Comparison of ENCODE assay signal across 29 mouse cellular contexts in the genomic region with DNA sequence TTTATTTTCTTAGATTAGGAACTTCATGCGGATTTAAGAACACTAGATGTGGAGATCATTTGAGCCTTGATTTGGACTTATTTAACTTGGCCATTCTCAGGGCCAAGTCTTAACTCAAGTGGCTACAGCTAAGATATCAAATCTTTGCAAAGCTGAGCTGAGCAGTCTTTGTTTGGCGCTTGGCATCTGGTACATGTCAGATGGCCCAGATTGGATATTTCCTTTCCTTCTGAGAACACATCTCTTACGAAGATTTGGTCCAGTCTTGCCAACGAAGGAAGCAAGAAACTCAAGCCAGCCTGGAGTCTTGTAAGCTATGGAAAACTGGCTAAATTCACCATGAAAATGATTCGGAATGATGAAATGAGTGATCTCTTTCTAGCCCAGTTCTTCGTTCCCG. TPM values are rescaled to one million over a fixed set of nuclear protein-coding genes. Genes with fewer than 3 reads are reported as not detected.
DNase-seq lines count a peak whose midpoint lies in the region; ATAC-seq and TF ChIP-seq lines count a peak whose summit lies in the region.
"Had no signal": no experiment of that assay in that cellular context is flagged by ENCODE, and none has a peak within 500 bp of the region (broad histone marks: within the 10 kb centered on the region; RNA-seq: fewer than 3 reads in every experiment).

No protein-coding gene starts in this region.

- no peak for TF ChIP-seq CTCF in lung, postnatal 0 days (IDR thresholded peaks at IDR 0.05)

- no peak overlapping the region for H3K9ac ChIP-seq in embryonic facial prominence, embryonic 14.5 days (ENCODE audit: low read depth, low read length)
- H3K9ac ChIP-seq in heart, embryonic 11.5 days (ENCODE audit: low read depth, low read length), result no peak overlapping the region
- H3K9ac ChIP-seq in lung, postnatal 0 days (replicated peaks; ENCODE audit: low read depth), result no peak overlapping the region
- H3K9ac ChIP-seq: embryonic facial prominence, embryonic 12.5 days; embryonic facial prominence, embryonic 15.5 days; forebrain, embryonic 12.5 days had no signal

- no peaks in the 10 kb centered on the region for H3K9me3 ChIP-seq in embryonic facial prominence, embryonic 14.5 days (ENCODE audit: control insufficient read depth, low read length)
- no peaks in the 10 kb centered on the region for H3K9me3 ChIP-seq in embryonic facial prominence, embryonic 10.5 days
- H3K9me3 ChIP-seq in heart, embryonic 11.5 days (replicated peaks; ENCODE audit: control insufficient read depth, low read length), result no peaks in the 10 kb centered on the region
- H3K9me3 ChIP-seq in lung, postnatal 0 days (ENCODE audit: low read length), result no peaks in the 10 kb centered on the region
- H3K9me3 ChIP-seq: embryonic facial prominence, embryonic 12.5 days; embryonic facial prominence, embryonic 15.5 days; forebrain, embryonic 10.5 days; forebrain, embryonic 12.5 days had no signal

- H3K4me1 ChIP-seq in embryonic facial prominence, embryonic 14.5 days (ENCODE audit: control insufficient read depth, insufficient read depth, low read length), result no peaks in the 10 kb centered on the region
- no peaks in the 10 kb centered on the region for H3K4me1 ChIP-seq in embryonic facial prominence, embryonic 10.5 days
- H3K4me1 ChIP-seq in heart, embryonic 11.5 days (ENCODE audit: control insufficient read depth, insufficient read depth, low read length), result no peaks in the 10 kb centered on the region
- H3K4me1 ChIP-seq in lung, postnatal 0 days (ENCODE audit: insufficient read depth, low read depth, low read length), result no peaks in the 10 kb centered on the region
- H3K4me1 ChIP-seq: embryonic facial prominence, embryonic 15.5 days; forebrain, embryonic 10.5 days; forebrain, embryonic 12.5 days had no signal

- no peak overlapping the region for H3K27ac ChIP-seq in embryonic facial prominence, embryonic 14.5 days (replicated peaks; ENCODE audit: low read depth, low read length)
- H3K27ac ChIP-seq in embryonic facial prominence, embryonic 10.5 days (replicated peaks), result no peak overlapping the region
- H3K27ac ChIP-seq in heart, embryonic 11.5 days (ENCODE audit: low read depth, low read length), result no peak overlapping the region
- no peak overlapping the region for H3K27ac ChIP-seq in lung, postnatal 0 days (ENCODE audit: low read length)
- H3K27ac ChIP-seq: embryonic facial prominence, embryonic 12.5 days; embryonic facial prominence, embryonic 15.5 days; forebrain, embryonic 10.5 days; forebrain, embryonic 12.5 days had no signal

- no peaks in the 10 kb centered on the region for H3K27me3 ChIP-seq in embryonic facial prominence, embryonic 14.5 days (replicated peaks; ENCODE audit: control insufficient read depth, insufficient read depth, low read length)
- H3K27me3 ChIP-seq in embryonic facial prominence, embryonic 10.5 days (replicated peaks; ENCODE audit: low read depth, poor library complexity, severe bottlenecking), result no peaks in the 10 kb centered on the region
- H3K27me3 ChIP-seq in heart, embryonic 11.5 days (ENCODE audit: control insufficient read depth, insufficient read depth, low read length), result no peaks in the 10 kb centered on the region
- no peaks in the 10 kb centered on the region for H3K27me3 ChIP-seq in lung, postnatal 0 days (replicated peaks; ENCODE audit: insufficient read depth, low read length)
- H3K27me3 ChIP-seq: CH12.LX; embryonic facial prominence, embryonic 12.5 days; embryonic facial prominence, embryonic 15.5 days; forebrain, embryonic 12.5 days; Patski had no signal

- no peak for TF ChIP-seq EP300 in lung, postnatal 0 days (IDR thresholded peaks at IDR 0.05)

- 83% methylated on average over 7 of the region's 7 CpGs for WGBS in embryonic facial prominence, embryonic 14.5 days
- WGBS in embryonic facial prominence, embryonic 10.5 days, result 93% methylated on average over 7 of the region's 7 CpGs
- WGBS in heart, embryonic 11.5 days (ENCODE audit: insufficient replicate concordance), result 81% methylated on average over 7 of the region's 7 CpGs
- WGBS in lung, postnatal 0 days, result 81% methylated on average over 7 of the region's 7 CpGs

- no peaks in the 10 kb centered on the region for H3K36me3 ChIP-seq in embryonic facial prominence, embryonic 14.5 days (ENCODE audit: control insufficient read depth, insufficient read depth, low read length)
- no peaks in the 10 kb centered on the region for H3K36me3 ChIP-seq in embryonic facial prominence, embryonic 10.5 days (replicated peaks)
- H3K36me3 ChIP-seq in heart, embryonic 11.5 days (ENCODE audit: control insufficient read depth, insufficient read depth, low read length), result no peaks in the 10 kb centered on the region
- H3K36me3 ChIP-seq in lung, postnatal 0 days (ENCODE audit: insufficient read depth, low read length), result no peaks in the 10 kb centered on the region
- H3K36me3 ChIP-seq: embryonic facial prominence, embryonic 12.5 days; embryonic facial prominence, embryonic 15.5 days; forebrain, embryonic 10.5 days; forebrain, embryonic 12.5 days; G1E had no signal

- no peak overlapping the region for H3K4me2 ChIP-seq in embryonic facial prominence, embryonic 14.5 days (ENCODE audit: low read depth, low read length)
- H3K4me2 ChIP-seq in heart, embryonic 11.5 days, result no peak overlapping the region
- H3K4me2 ChIP-seq in lung, postnatal 0 days (replicated peaks; ENCODE audit: low read depth, low read length), result no peak overlapping the region
- H3K4me2 ChIP-seq: embryonic facial prominence, embryonic 12.5 days; embryonic facial prominence, embryonic 15.5 days; forebrain, embryonic 12.5 days had no signal

- ATAC-seq in embryonic facial prominence, embryonic 14.5 days (ENCODE audit: low read depth), result no peak
- no peak for ATAC-seq in heart, embryonic 11.5 days (replicated peaks; ENCODE audit: insufficient number of reproducible peaks, low FRiP score, low TSS enrichment)
- ATAC-seq in lung, postnatal 0 days, result no peak
- ATAC-seq: activated CD4-positive, CD25-positive, alpha-beta regulatory T cell, adult 4 months; CD4-positive, CD25-positive, alpha-beta regulatory T cell, adult 4 months; forebrain, embryonic 14.5 days; Patski had no signal

- no peak overlapping the region for H3K4me3 ChIP-seq in embryonic facial prominence, embryonic 14.5 days (ENCODE audit: low read depth, low read length)
- H3K4me3 ChIP-seq in embryonic facial prominence, embryonic 10.5 days, result no peak overlapping the region
- H3K4me3 ChIP-seq in heart, embryonic 11.5 days (ENCODE audit: low read depth, low read length), result no peak overlapping the region
- no peak overlapping the region for H3K4me3 ChIP-seq in lung, postnatal 0 days (ENCODE audit: low read depth, low read length)
- H3K4me3 ChIP-seq: embryonic facial prominence, embryonic 12.5 days; embryonic facial prominence, embryonic 15.5 days; erythroblast, embryonic 14.5 days; forebrain, embryonic 10.5 days; forebrain, embryonic 12.5 days had no signal

- DNase-seq in embryonic facial prominence, embryonic 14.5 days (ENCODE audit: low spot score), result peak; percentile 70
- DNase-seq in embryonic facial prominence, embryonic 10.5 days (ENCODE audit: low spot score), result no peak
- peak; percentile 17 to 26 for DNase-seq in heart, adult 18-20 months
- DNase-seq in layer of hippocampus, adult 18-20 months (ENCODE audit: low spot score in 2 of 2), result peak; percentile 6 to 25
- no peak for DNase-seq in layer of hippocampus, postnatal 36 days
- DNase-seq in lung, postnatal 0 days (ENCODE audit: low spot score), result no peak
- DNase-seq: adrenal gland, adult 8-10 months; adrenal gland, postnatal 14 days; adrenal gland, postnatal 36 days; B cell, adult 2 months; cerebellum, adult 11 months; cerebellum, adult 18-20 months; cerebellum, adult 8-10 months; cerebellum, adult 9-11 months; cerebellum, postnatal 14 days; cerebellum, postnatal 36 days; embryo, embryonic 11 days had no signal

RNA-seq across cellular contexts. Expression of gene Cdc42ep3, which starts 59.1 kb away (rescaled TPM):
- polyA plus RNA-seq in embryonic facial prominence, embryonic 14.5 days (2014; fragmentation: Nextera tagmentation; extraction: Ambion mirVana), result 68.8 and 69.1 TPM in 2 replicates
- 17.0 and 18.8 TPM in 2 replicates for polyA plus RNA-seq in embryonic facial prominence, embryonic 10.5 days (2016; fragmentation: Nextera tagmentation; extraction: Ambion mirVana)
- 10 to 100 TPM; 23.5 to 29.8 TPM for total RNA-seq in heart, adult 18-20 months (2021)
- 35.0 and 36.0 TPM in 2 replicates for polyA plus RNA-seq in heart, embryonic 11.5 days (2014; fragmentation: Nextera tagmentation; extraction: Ambion mirVana)
- 1 to 10 TPM; 3.8 to 8.5 TPM for total RNA-seq in layer of hippocampus, adult 18-20 months (2021)
- total RNA-seq in layer of hippocampus, postnatal 36 days (2021), result 1 to 10 TPM; 3.4 to 5.1 TPM
- 71.2 and 81.3 TPM in 2 replicates for polyA plus RNA-seq in lung, postnatal 0 days (2015; fragmentation: Nextera tagmentation; extraction: Ambion mirVana)
- polyA plus RNA-seq: G1E had no signal

Comparison
In these comparisons a context has a peak if more than half of its experiments do, and no peak if none do; other contexts are left out.
1. DNase-seq: peak in embryonic facial prominence, embryonic 14.5 days (single experiment), heart, adult 18-20 months (2 of 2) and layer of hippocampus, adult 18-20 months (2 of 2); none in embryonic facial prominence, embryonic 10.5 days (single experiment), layer of hippocampus, postnatal 36 days (0 of 2) and lung, postnatal 0 days (single experiment).